Mouse (Mus musculus) ES-Bruce4 (cell line): Measurements from ENCODE around the gene Blm.

ENCODE experiments used
- CTCF ChIP-seq: IDR thresholded peaks from one replicate; pipeline ENCODE4 v1.8.1; 2011; ENCODE audit warnings: low read depth, low read length
- POLR2A ChIP-seq: IDR thresholded peaks from one replicate; pipeline ENCODE4 v1.8.1; 2011; ENCODE audit warnings: low read length; ENCODE audit not compliant: insufficient read depth

- no peak for TF ChIP-seq CTCF
- TF ChIP-seq POLR2A, result no peak
Observed at GRCm38 (mm10) chr7:80422759-80423480, 112.0 kb downstream of the Blm start.
